Mouse (Mus musculus): ENCODE measurements around the gene Arhgef2.

Gene Arhgef2

GRCm38 (mm10) chr3:88683814-88684213, 78.0 kb downstream of the Arhgef2 start:
- no peak for DNase-seq (ENCODE audit: low spot score in 2 of 2)

GRCm38 (mm10) chr3:88684236-88684979, 78.6 kb downstream of the Arhgef2 start:
- no peak for DNase-seq (ENCODE audit: low spot score in 2 of 2)

- DNase-seq (ENCODE audit: low spot score in 2 of 2) = peak; percentile 95 to 97
These were observed 79.5 kb downstream of the Arhgef2 start, which contains the start of gene Khdc4 for GRCm38 (mm10) chr3:88684980-88685941. Khdc4 (plus strand) TSS chr3:88685803.

- peak in 1 of 2 experiments; percentile 63 for DNase-seq (ENCODE audit: low spot score in 2 of 2)
These were observed 80.2 kb downstream of the Arhgef2 start for GRCm38 (mm10) chr3:88685958-88686451.

- no peak for DNase-seq (ENCODE audit: low spot score in 2 of 2)
These were observed 81.2 kb downstream of the Arhgef2 start for GRCm38 (mm10) chr3:88686734-88687611.

- DNase-seq (ENCODE audit: low spot score in 2 of 2) = no peak
These were observed 83.3 kb downstream of the Arhgef2 start for GRCm38 (mm10) chr3:88689079-88689478.

GRCm38 (mm10) chr3:88695545-88695944, 89.8 kb downstream of the Arhgef2 start:
- no peak for DNase-seq (ENCODE audit: low spot score in 2 of 2)

Data from urinary bladder, postnatal 4 days (tissue).